Mouse (Mus musculus) heart, embryonic 14.5 days (tissue): ENCODE results near the gene Tmem38b. TPM values are rescaled to one million over a fixed set of nuclear protein-coding genes. Genes with fewer than 3 reads are reported as not detected.
"Not testable (repeated sequence)": the region's sequence is repeated elsewhere in the genome, so short reads cannot be mapped to it uniquely, and the experiment has no call there.

Experiments
- ATAC-seq: fragments of 200-750 bp; cut with Nextera tagmentation; 2 replicates; pipeline ENCODE4 v1.8.0; 2017; ENCODE audit warnings: low read depth, moderate TSS enrichment; ENCODE audit not compliant: insufficient number of reproducible peaks, insufficient read depth, low FRiP score
- H3K27ac ChIP-seq, 2 experiments: fragments of 200-500 bp in 1 of 2; fragments of 300-500 bp in 1 of 2; sonication (generic) in 1 of 2; replicated peaks in 1 of 2; 2 replicates each; pipeline ENCODE4 v1.5.1; 2012 to 2014; ENCODE audit warnings: low read depth in 2 of 2, low read length in 2 of 2, control low read depth in 1 of 2, mild to moderate bottlenecking in 1 of 2, mixed read lengths in 1 of 2; ENCODE audit not compliant: control insufficient read depth in 1 of 2, insufficient read depth in 1 of 2
- H3K27me3 ChIP-seq: fragments of 300-500 bp; sonication (generic); 2 replicates; pipeline ENCODE4 v1.6.1; 2014; ENCODE audit warnings: mild to moderate bottlenecking, low read length, control low read depth; ENCODE audit not compliant: control insufficient read depth, insufficient read depth
- H3K36me3 ChIP-seq: fragments of 300-500 bp; sonication (generic); 2 replicates; pipeline ENCODE4 v1.6.1; 2014; ENCODE audit warnings: mild to moderate bottlenecking, control low read depth, low read length, mixed read lengths; ENCODE audit not compliant: control insufficient read depth, insufficient read depth
- H3K4me1 ChIP-seq, 2 experiments: fragments of 200-500 bp in 1 of 2; fragments of 300-500 bp in 1 of 2; sonication (generic) in 1 of 2; 2 replicates each; pipeline ENCODE4 v1.6.1; 2012 to 2014; ENCODE audit warnings: low read length in 2 of 2, control low read depth in 1 of 2, mixed read lengths in 1 of 2; ENCODE audit not compliant: control insufficient read depth in 2 of 2, insufficient read depth in 2 of 2
- H3K4me2 ChIP-seq: fragments of 300-500 bp; sonication (generic); 2 replicates; pipeline ENCODE4 v1.6.1; 2014; ENCODE audit warnings: mild to moderate bottlenecking, low read length
- H3K4me3 ChIP-seq, 2 experiments: fragments of 200-500 bp in 1 of 2; fragments of 300-500 bp in 1 of 2; sonication (generic) in 1 of 2; 2 replicates each; pipeline ENCODE4 v1.5.1; 2012 to 2014; ENCODE audit warnings: low read length in 2 of 2, mild to moderate bottlenecking in 2 of 2, control low read depth in 1 of 2, low read depth in 1 of 2, moderate library complexity in 1 of 2; ENCODE audit not compliant: control insufficient read depth in 1 of 2, insufficient read depth in 1 of 2
- H3K9ac ChIP-seq: fragments of 300-500 bp; sonication (generic); 2 replicates; pipeline ENCODE4 v1.6.1; 2014; ENCODE audit warnings: mild to moderate bottlenecking, low read length
- H3K9me3 ChIP-seq: fragments of 300-500 bp; sonication (generic); 2 replicates; pipeline ENCODE4 v1.6.1; 2016; ENCODE audit warnings: low read length, control low read depth; ENCODE audit not compliant: control insufficient read depth
- WGBS: fragments of 180-500 bp; shearing (Covaris S2); extraction: QIAGEN DNeasy Blood & Tissue Kit; methylation state at CpG from one replicate; pipeline ENCODE4 v1.1.7; 2014; 5-methylcytosine and 5-hydroxymethylcytosine counted together
- polyA plus RNA-seq: library from polyadenylated mRNA; unstranded; fragments of >200 nt; fragmentation: Nextera tagmentation; extraction: Ambion mirVana; gene quantifications from 2 replicates; pipeline ENCODE4 v1.2.1, GENCODE M21; 2014

Gene Tmem38b
- polyA plus RNA-seq, 1 experiment from 2014 or later, result 11.2 TPM

GRCm38 (mm10) chr4:53806428-53806827 lies 19.4 kb upstream of the Tmem38b start:
- WGBS, result 80% methylated on average over 6 of the region's 6 CpGs

DNA sequence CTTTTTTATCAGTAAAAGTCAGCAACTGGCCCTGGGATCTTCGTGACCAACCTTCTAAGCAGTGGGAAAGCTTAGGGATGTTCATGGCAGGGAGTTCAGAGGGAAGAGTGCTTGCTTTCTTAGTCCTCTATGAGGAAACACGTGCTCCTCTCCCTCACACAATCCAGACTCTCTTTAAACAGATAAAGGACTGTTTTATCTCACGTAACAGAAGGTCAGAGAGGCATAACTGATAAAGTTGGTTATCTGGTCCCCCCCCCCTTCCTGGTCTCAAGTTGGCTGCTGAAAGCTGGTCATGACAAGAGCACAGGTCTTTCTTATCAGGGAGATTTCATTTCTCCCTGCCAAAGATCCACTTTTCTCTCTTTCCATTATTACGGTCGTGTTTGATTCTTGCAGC lies 7.5 kb upstream of the Tmem38b start:
- no peaks in the 10 kb centered on the region for H3K9me3 ChIP-seq
- H3K4me2 ChIP-seq, result no peak overlapping the region
- no peaks in the 10 kb centered on the region for H3K36me3 ChIP-seq
- no peaks in the 10 kb centered on the region for H3K27me3 ChIP-seq
- ATAC-seq, result no peak
- no peak overlapping the region for H3K9ac ChIP-seq
- 19% methylated on average over 5 of the region's 5 CpGs for WGBS
- no peak overlapping the region for H3K4me3 ChIP-seq
- H3K4me1 ChIP-seq, result peaks cover 0 to 4% of the 10 kb centered on the region in 2 experiments; a peak in 1 of 4 replicates
- H3K27ac ChIP-seq, result no peak overlapping the region

More at GRCm38 (mm10) chr4:53806428-53806827, 19.4 kb upstream of the Tmem38b start:
- not testable (repeated sequence) for ATAC-seq, H3K4me1 ChIP-seq, H3K36me3 ChIP-seq, H3K27me3 ChIP-seq, H3K4me2 ChIP-seq, H3K4me3 ChIP-seq, H3K9me3 ChIP-seq, H3K27ac ChIP-seq, H3K9ac ChIP-seq

DNA sequence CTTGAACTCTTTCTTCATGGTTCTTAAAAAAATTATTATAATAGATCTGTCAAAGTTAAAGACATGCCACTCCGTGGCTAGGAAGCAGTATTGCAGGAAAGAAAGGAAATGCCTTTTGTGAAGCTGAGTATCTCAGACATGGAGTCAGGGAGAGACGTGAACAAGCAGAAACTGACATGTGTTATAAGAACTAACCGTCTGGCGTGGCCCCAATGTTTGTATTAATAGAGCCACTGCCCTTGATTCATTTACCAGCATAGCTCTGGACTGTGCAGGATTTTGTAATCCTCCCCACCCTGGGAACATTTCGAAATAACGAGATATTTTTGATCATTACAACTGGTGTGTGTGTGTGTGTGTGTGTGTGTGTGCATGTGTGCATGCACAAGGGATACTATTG lies 2.1 kb upstream of the Tmem38b start:
- Histone ChIP-seq H3K4me1 (no peaks in the 10 kb centered on the region; a peak in 1 of 4 replicates), H3K9ac (no peak overlapping the region), H3K36me3 (no peaks in the 10 kb centered on the region), H3K27ac (no peak overlapping the region), H3K27me3 (no peaks in the 10 kb centered on the region), H3K4me3 (no peak overlapping the region), H3K9me3 (no peaks in the 10 kb centered on the region), H3K4me2 (no peak overlapping the region)
- ATAC-seq, result no peak
- WGBS, result 54% methylated on average over 6 of the region's 6 CpGs

DNA sequence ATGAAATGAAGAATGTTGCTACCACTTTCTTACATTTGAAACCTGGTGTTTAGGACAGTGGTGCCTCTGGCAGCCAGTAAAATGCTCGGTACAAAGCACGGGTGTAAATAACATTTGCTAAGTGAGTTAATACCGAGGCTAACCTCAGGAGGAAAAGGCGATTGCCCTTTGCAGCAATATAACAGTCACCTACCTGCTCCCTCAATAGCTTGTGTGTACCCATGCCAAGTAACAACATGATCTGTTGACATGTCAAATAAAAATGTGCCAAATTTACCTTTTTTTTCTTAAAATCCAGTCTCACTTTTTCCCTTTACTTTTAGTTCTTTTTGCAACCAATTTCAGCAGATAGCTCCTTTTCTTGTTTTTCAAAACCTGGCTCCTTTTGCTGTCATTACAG lies 1.0 kb upstream of the Tmem38b start:
- H3K9ac ChIP-seq, result no peak overlapping the region
- H3K36me3 ChIP-seq, result no peaks in the 10 kb centered on the region
- H3K4me3 ChIP-seq, result no peak overlapping the region
- no peaks in the 10 kb centered on the region for H3K9me3 ChIP-seq
- no peak for ATAC-seq
- peaks cover 0 to 3% of the 10 kb centered on the region in 2 experiments; a peak in 2 of 4 replicates for H3K4me1 ChIP-seq
- no peak overlapping the region for H3K27ac ChIP-seq
- H3K4me2 ChIP-seq, result no peak overlapping the region
- H3K27me3 ChIP-seq, result no peaks in the 10 kb centered on the region
- WGBS, result 63% methylated on average over 4 of the region's 4 CpGs

- Histone ChIP-seq H3K4me3 (peak overlapping the region; percentile 89 to 94; a peak in 3 of 4 replicates), H3K4me1 (peaks cover 0 to 3% of the 10 kb centered on the region in 2 experiments; a peak in 2 of 4 replicates), H3K9ac (peak overlapping the region; percentile 84), H3K36me3 (no peaks in the 10 kb centered on the region), H3K9me3 (no peaks in the 10 kb centered on the region), H3K27ac (peak overlapping the region in 1 of 2 experiments; percentile 48; a peak in 1 of 4 replicates), H3K4me2 (peak overlapping the region; percentile 88), H3K27me3 (no peaks in the 10 kb centered on the region)
- 4% methylated on average over 11 of the region's 11 CpGs for WGBS
- ATAC-seq, result no peak
Measured at GRCm38 (mm10) chr4:53826641-53827248, 900 bp downstream of the Tmem38b start.

DNA sequence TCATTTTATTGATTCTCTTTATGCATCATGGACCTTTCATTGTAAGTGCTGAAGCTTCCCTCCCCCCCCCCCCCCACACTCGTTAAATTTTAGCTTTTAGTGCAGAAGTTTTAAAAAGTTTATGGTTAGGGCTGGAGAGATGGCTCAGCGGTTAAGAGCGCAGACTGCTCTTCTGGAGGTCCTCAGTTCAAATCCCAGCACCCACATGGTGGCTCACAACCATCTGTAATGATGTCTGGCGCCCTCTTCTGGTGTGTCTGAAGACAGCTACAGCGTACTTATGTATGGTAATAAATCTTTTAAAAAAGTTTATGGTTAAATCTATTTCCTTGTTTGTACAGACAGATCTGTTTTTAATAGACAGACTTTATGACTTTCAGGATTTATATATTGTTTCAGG lies 2.0 kb downstream of the Tmem38b start:
- Histone ChIP-seq H3K27me3 (no peaks in the 10 kb centered on the region), H3K9me3 (no peaks in the 10 kb centered on the region), H3K4me1 (peaks cover 4 to 10% of the 10 kb centered on the region in 2 experiments), H3K27ac (no peak overlapping the region), H3K36me3 (no peaks in the 10 kb centered on the region), H3K4me3 (no peak overlapping the region), H3K9ac (no peak overlapping the region), H3K4me2 (no peak overlapping the region)
- WGBS, result 90% methylated on average over 5 of the region's 5 CpGs
- ATAC-seq, result no peak

DNA sequence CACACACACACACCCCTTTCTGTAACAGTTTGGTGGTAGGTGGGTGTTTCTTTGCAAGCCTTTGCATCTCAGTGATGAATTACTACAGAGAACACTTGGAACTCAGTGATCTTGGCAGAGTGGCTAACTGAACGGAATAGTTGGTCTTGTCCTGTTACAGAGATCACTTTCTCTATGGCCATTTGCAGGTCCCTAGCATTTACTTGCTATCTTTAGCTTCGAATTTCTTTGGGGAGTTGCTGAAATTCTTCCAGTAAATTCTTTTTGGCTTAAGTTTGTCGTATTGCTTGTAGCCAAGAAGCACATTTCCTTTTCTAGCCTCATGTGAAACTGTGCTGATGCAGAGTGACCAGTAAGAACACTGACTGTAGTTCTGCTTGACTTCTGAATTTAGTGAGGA lies 3.1 kb downstream of the Tmem38b start:
- no peaks in the 10 kb centered on the region for H3K9me3 ChIP-seq
- no peaks in the 10 kb centered on the region for H3K27me3 ChIP-seq
- H3K4me1 ChIP-seq, result peaks cover 5 to 12% of the 10 kb centered on the region in 2 experiments
- H3K36me3 ChIP-seq, result no peaks in the 10 kb centered on the region
- H3K4me3 ChIP-seq, result no peak overlapping the region
- H3K9ac ChIP-seq, result no peak overlapping the region
- WGBS, result 58% methylated on average over 3 of the region's 3 CpGs
- H3K27ac ChIP-seq, result no peak overlapping the region
- ATAC-seq, result no peak
- H3K4me2 ChIP-seq, result no peak overlapping the region

DNA sequence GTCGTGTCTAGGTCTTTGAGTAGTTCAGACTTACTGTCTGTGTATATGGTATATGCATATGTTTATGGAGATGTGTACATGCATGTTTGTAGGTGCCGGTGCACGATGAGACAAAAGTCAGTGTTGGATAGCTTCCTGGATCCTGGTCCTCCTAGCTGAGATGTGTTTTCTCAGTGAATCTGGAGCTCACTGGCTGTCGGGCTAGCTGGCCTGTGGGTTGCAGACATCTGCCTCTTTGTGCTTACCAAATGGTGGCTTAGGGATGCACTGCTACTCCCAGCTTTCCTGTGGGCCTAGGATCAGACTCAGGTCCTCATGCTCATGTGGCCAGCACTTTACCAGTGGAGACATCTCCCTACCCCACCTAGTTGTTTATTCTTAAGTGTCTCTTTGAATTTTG lies 4.2 kb downstream of the Tmem38b start:
- no peak overlapping the region for H3K27ac ChIP-seq
- WGBS, result 84% methylated on average over 4 of the region's 4 CpGs
- H3K4me1 ChIP-seq, result peaks cover 5 to 12% of the 10 kb centered on the region in 2 experiments
- H3K27me3 ChIP-seq, result no peaks in the 10 kb centered on the region
- no peaks in the 10 kb centered on the region for H3K36me3 ChIP-seq
- no peak overlapping the region for H3K4me2 ChIP-seq
- no peak overlapping the region for H3K9ac ChIP-seq
- H3K9me3 ChIP-seq, result no peaks in the 10 kb centered on the region
- H3K4me3 ChIP-seq, result no peak overlapping the region
- ATAC-seq, result no peak
